Mouse (Mus musculus) bone marrow, adult 2 months (tissue): ENCODE data around the gene Sbno2.

ENCODE experiments used
- CTCF ChIP-seq: fragments of 200-500 bp; IDR thresholded peaks from 2 replicates; pipeline ENCODE4 v1.5.1; 2011; ENCODE audit warnings: low read length, control low read depth; ENCODE audit not compliant: control insufficient read depth, insufficient read depth
- POLR2A ChIP-seq: fragments of 200-500 bp; IDR thresholded peaks from 2 replicates; pipeline ENCODE4 v1.6.1; 2011; ENCODE audit warnings: low read depth, mild to moderate bottlenecking, control low read depth, low read length, borderline replicate concordance; ENCODE audit not compliant: control insufficient read depth

- TF ChIP-seq CTCF = peak; percentile 8; the same call in 1 of the 2 replicates
- peak; percentile 61; the same call in 1 of the 2 replicates for TF ChIP-seq POLR2A
These were observed 65.8 kb downstream of the Sbno2 start, which contains the start of gene Polr2e for GRCm38 (mm10) chr10:80039559-80039979.
